Mouse (Mus musculus): Measurements from ENCODE around the gene Chic2. TPM values are rescaled to one million over a fixed set of nuclear protein-coding genes. Genes with fewer than 3 reads are reported as not detected.

Chic2 gene
- total and polyA plus RNA-seq, 3 experiments = 33.4 to 100 (median 41.1) TPM

GRCm38 (mm10) chr5:75084393-75084870 lies 39.9 kb upstream of the Chic2 start:
- TF ChIP-seq MAX (IDR thresholded peaks at IDR 0.05; ENCODE audit: low read length) (no peak), MYC (IDR thresholded peaks at IDR 0.05; ENCODE audit: low read depth, low read length) (no peak), MXI1 (IDR thresholded peaks at IDR 0.05; ENCODE audit: low read depth, low read length) (no peak), KAT2A (conservative IDR thresholded peaks at IDR 0.05; ENCODE audit: low read depth, low read length) (no peak), NRF1 (IDR thresholded peaks at IDR 0.05; ENCODE audit: insufficient read depth, low read depth, low read length, poor library complexity, severe bottlenecking) (no peak), USF1 (IDR thresholded peaks at IDR 0.05; ENCODE audit: low read depth, low read length) (no peak), RAD21 (IDR thresholded peaks at IDR 0.05; ENCODE audit: low read depth, low read length) (no peak), SMC3 (IDR thresholded peaks at IDR 0.05; ENCODE audit: low read depth, low read length) (no peak), HCFC1 (IDR thresholded peaks at IDR 0.05; ENCODE audit: low read depth, low read length) (no peak), MAZ (IDR thresholded peaks at IDR 0.05; ENCODE audit: low read depth, low read length) (no peak), CHD1 (IDR thresholded peaks at IDR 0.05; ENCODE audit: low read depth, low read length) (no peak), TBP (IDR thresholded peaks at IDR 0.05; ENCODE audit: low read depth, low read length) (no peak), GATA1 (IDR thresholded peaks at IDR 0.05; ENCODE audit: low read depth, low read length) (no peak), ZNF384 (IDR thresholded peaks at IDR 0.05; ENCODE audit: low read depth, low read length) (no peak), MYB (IDR thresholded peaks at IDR 0.05; ENCODE audit: low read depth, low read length) (no peak), MAFK (IDR thresholded peaks at IDR 0.05; ENCODE audit: borderline replicate concordance, low read depth, low read length) (no peak), ETS1 (IDR thresholded peaks at IDR 0.05; ENCODE audit: low read depth, low read length) (no peak), GABPA (IDR thresholded peaks at IDR 0.05; ENCODE audit: low read depth, low read length) (no peak)
- H3K27me3 ChIP-seq (ENCODE audit: control insufficient read depth in 1 of 2, insufficient read depth in 2 of 2, low read length in 2 of 2) = peaks cover 0 to 4% of the 10 kb centered on the region in 2 experiments; a peak in 3 of 4 replicates
- H3K36me3 ChIP-seq (ENCODE audit: control insufficient read depth in 1 of 2, insufficient read depth in 2 of 2, low read length in 2 of 2) = no peaks in the 10 kb centered on the region
- no peak overlapping the region for H3K9ac ChIP-seq (ENCODE audit: control insufficient read depth, low read depth, low read length, poor library complexity, severe bottlenecking)
- H3K4me1 ChIP-seq (ENCODE audit: control insufficient read depth in 1 of 2, insufficient read depth in 2 of 2, low read length in 2 of 2) = no peaks in the 10 kb centered on the region
- H3K9me3 ChIP-seq (replicated peaks; ENCODE audit: insufficient read depth, low read length) = no peaks in the 10 kb centered on the region
- no peak overlapping the region for H3K27ac ChIP-seq (ENCODE audit: control insufficient read depth, low read depth, low read length)
- no peaks in the 10 kb centered on the region for H3K79me2 ChIP-seq (ENCODE audit: control insufficient read depth, insufficient read depth, low read length, poor library complexity)
- H3K4me3 ChIP-seq (ENCODE audit: control insufficient read depth in 1 of 2, insufficient read depth in 1 of 2, low read depth in 2 of 2, low read length in 2 of 2) = no peak overlapping the region
- no peak for DNase-seq (ENCODE audit: low read depth, low spot score)

GRCm38 (mm10) chr5:75083591-75084392 lies 39.2 kb upstream of the Chic2 start:
- H3K79me2 ChIP-seq (ENCODE audit: control insufficient read depth, insufficient read depth, low read length, poor library complexity) = no peaks in the 10 kb centered on the region
- H3K27me3 ChIP-seq (ENCODE audit: control insufficient read depth in 1 of 2, insufficient read depth in 2 of 2, low read length in 2 of 2) = peaks cover 0 to 4% of the 10 kb centered on the region in 2 experiments; a peak in 3 of 4 replicates
- no peak for DNase-seq (ENCODE audit: low read depth, low spot score)
- H3K36me3 ChIP-seq (ENCODE audit: control insufficient read depth in 1 of 2, insufficient read depth in 2 of 2, low read length in 2 of 2) = no peaks in the 10 kb centered on the region
- no peak overlapping the region for H3K4me3 ChIP-seq (ENCODE audit: control insufficient read depth in 1 of 2, insufficient read depth in 1 of 2, low read depth in 2 of 2, low read length in 2 of 2)
- H3K27ac ChIP-seq (ENCODE audit: control insufficient read depth, low read depth, low read length) = no peak overlapping the region
- no peaks in the 10 kb centered on the region for H3K9me3 ChIP-seq (replicated peaks; ENCODE audit: insufficient read depth, low read length)
- no peak overlapping the region for H3K9ac ChIP-seq (ENCODE audit: control insufficient read depth, low read depth, low read length, poor library complexity, severe bottlenecking)
- H3K4me1 ChIP-seq (ENCODE audit: control insufficient read depth in 1 of 2, insufficient read depth in 2 of 2, low read length in 2 of 2) = no peaks in the 10 kb centered on the region
- TF ChIP-seq CTCF (IDR thresholded peaks at IDR 0.05 in 2 of 3, conservative IDR thresholded peaks at IDR 0.05 in 1 of 3; ENCODE audit: control insufficient read depth in 1 of 3, insufficient read depth in 1 of 3, low read depth in 2 of 3, low read length in 3 of 3, poor library complexity in 1 of 3, severe bottlenecking in 1 of 3) (no peak), JUND (IDR thresholded peaks at IDR 0.05; ENCODE audit: low read depth, low read length) (no peak), USF1 (IDR thresholded peaks at IDR 0.05; ENCODE audit: low read depth, low read length) (no peak), NRF1 (IDR thresholded peaks at IDR 0.05; ENCODE audit: insufficient read depth, low read depth, low read length, poor library complexity, severe bottlenecking) (no peak), MAFK (IDR thresholded peaks at IDR 0.05; ENCODE audit: borderline replicate concordance, low read depth, low read length) (no peak), SMC3 (IDR thresholded peaks at IDR 0.05; ENCODE audit: low read depth, low read length) (no peak), UBTF (IDR thresholded peaks at IDR 0.05; ENCODE audit: borderline replicate concordance, insufficient read depth, low read depth, low read length) (no peak), MAZ (IDR thresholded peaks at IDR 0.05; ENCODE audit: low read depth, low read length) (no peak), RCOR1 (IDR thresholded peaks at IDR 0.05; ENCODE audit: low read depth, low read length) (no peak), MEF2A (IDR thresholded peaks at IDR 0.05; ENCODE audit: extremely low read depth, insufficient replicate concordance, low read depth, low read length, poor library complexity, severe bottlenecking) (no peak), SIN3A (IDR thresholded peaks at IDR 0.05; ENCODE audit: low read length) (no peak), MAX (IDR thresholded peaks at IDR 0.05; ENCODE audit: low read length) (no peak), MXI1 (IDR thresholded peaks at IDR 0.05; ENCODE audit: low read depth, low read length) (no peak), USF2 (IDR thresholded peaks at IDR 0.05; ENCODE audit: borderline replicate concordance in 1 of 2, insufficient read depth in 1 of 2, low read depth in 1 of 2, low read length in 2 of 2) (no peak), GABPA (IDR thresholded peaks at IDR 0.05; ENCODE audit: low read depth, low read length) (no peak)

Data from MEL (cell line).